In genomic region chr1:133118127-133118526, GRCm38 (mm10) we compare ENCODE assay signal across 9 mouse cellular contexts. TPM values are rescaled to one million over a fixed set of nuclear protein-coding genes. Genes with fewer than 3 reads are reported as not detected.
DNase-seq lines count a peak whose midpoint lies in the region; ATAC-seq and TF ChIP-seq lines count a peak whose summit lies in the region.
"Had no signal": no experiment of that assay in that cellular context is flagged by ENCODE, and none has a peak within 500 bp of the region (broad histone marks: within the 10 kb centered on the region; RNA-seq: fewer than 3 reads in every experiment).

No protein-coding gene starts in this region.

- TF ChIP-seq CTCF in E14TG2a.4 (conservative IDR thresholded peaks at IDR 0.05; ENCODE audit: low read length): no peak
- no peak for TF ChIP-seq CTCF in liver, adult 2 months (IDR thresholded peaks at IDR 0.05; ENCODE audit: low read depth, low read length)

- no peak overlapping the region for H3K4me2 ChIP-seq in neural tube, embryonic 15.5 days
- no peak overlapping the region for H3K4me2 ChIP-seq in hindbrain, embryonic 16.5 days (ENCODE audit: low read length)

- H3K36me3 ChIP-seq in E14TG2a.4 (ENCODE audit: insufficient read depth, low read length): no peaks in the 10 kb centered on the region
- no peaks in the 10 kb centered on the region for H3K36me3 ChIP-seq in liver, adult 2 months (ENCODE audit: control insufficient read depth, insufficient read depth, low read length)
- no peaks in the 10 kb centered on the region for H3K36me3 ChIP-seq in neural tube, embryonic 15.5 days
- H3K36me3 ChIP-seq in hindbrain, embryonic 16.5 days (ENCODE audit: control insufficient read depth, insufficient read depth, low read length): no peaks in the 10 kb centered on the region

- whole genome bisulfite sequencing in liver, adult 2 months: 80% methylated on average over 5 of the region's 5 CpGs
- WGBS in neural tube, embryonic 15.5 days: 90% methylated on average over 5 of the region's 5 CpGs
- WGBS in hindbrain, embryonic 16.5 days: 91% methylated on average over 5 of the region's 5 CpGs

- TF ChIP-seq POLR2A in liver, adult 2 months (IDR thresholded peaks at IDR 0.05; ENCODE audit: extremely low read depth, insufficient read depth, low read length): no peak

- no peak overlapping the region for H3K27ac ChIP-seq in liver, adult 2 months (replicated peaks; ENCODE audit: insufficient read depth, low read depth, low read length)
- H3K27ac ChIP-seq in neural tube, embryonic 15.5 days (replicated peaks): no peak overlapping the region
- no peak overlapping the region for H3K27ac ChIP-seq in hindbrain, embryonic 16.5 days (ENCODE audit: low read depth, low read length)

- peak overlapping the region; percentile 41; the same call in 1 of the 2 replicates for H3K4me3 ChIP-seq in E14TG2a.4 (replicated peaks; ENCODE audit: low read length)
- H3K4me3 ChIP-seq in liver, adult 2 months (ENCODE audit: insufficient read depth, low read depth, low read length): no peak overlapping the region
- no peak overlapping the region for H3K4me3 ChIP-seq in neural tube, embryonic 15.5 days (replicated peaks)
- H3K4me3 ChIP-seq in hindbrain, embryonic 16.5 days (ENCODE audit: low read length): no peak overlapping the region

- no peaks in the 10 kb centered on the region for H3K9me3 ChIP-seq in E14TG2a.4 (ENCODE audit: low read length)
- no peaks in the 10 kb centered on the region for H3K9me3 ChIP-seq in neural tube, embryonic 15.5 days (replicated peaks)
- no peaks in the 10 kb centered on the region for H3K9me3 ChIP-seq in hindbrain, embryonic 16.5 days (ENCODE audit: control insufficient read depth, low read length)

- H3K9ac ChIP-seq in liver, adult 2 months (ENCODE audit: low read depth, low read length): no peak overlapping the region
- H3K9ac ChIP-seq in neural tube, embryonic 15.5 days (replicated peaks): no peak overlapping the region
- H3K9ac ChIP-seq in hindbrain, embryonic 16.5 days (ENCODE audit: low read depth, low read length): no peak overlapping the region

- no peaks in the 10 kb centered on the region for H3K27me3 ChIP-seq in E14TG2a.4 (ENCODE audit: insufficient read depth, low read length)
- H3K27me3 ChIP-seq in liver, adult 2 months (ENCODE audit: control insufficient read depth, insufficient read depth, low read length): no peaks in the 10 kb centered on the region
- H3K27me3 ChIP-seq in neural tube, embryonic 15.5 days (replicated peaks): no peaks in the 10 kb centered on the region
- no peaks in the 10 kb centered on the region for H3K27me3 ChIP-seq in hindbrain, embryonic 16.5 days (replicated peaks; ENCODE audit: control insufficient read depth, insufficient read depth, low read length)

- peak; percentile 9 for DNase-seq in T-cell, adult 2 months (ENCODE audit: low spot score)
- DNase-seq in liver, adult 2 months (ENCODE audit: extremely low read depth, low read depth, low spot score): peak; percentile 57
- peak; percentile 48 to 49 for DNase-seq in monocyte, adult 2 months (ENCODE audit: low read depth in 1 of 2, low spot score in 2 of 2)
- DNase-seq in right cerebral cortex, postnatal 36 days (ENCODE audit: low spot score in 2 of 2): no peak
- DNase-seq: cerebellum, postnatal 14 days; right cerebral cortex, postnatal 25 days had no signal

- H3K79me2 ChIP-seq in liver, adult 2 months (ENCODE audit: control insufficient read depth, insufficient read depth, low read length): no peaks in the 10 kb centered on the region

- no peak for ATAC-seq in neural tube, embryonic 15.5 days (ENCODE audit: low FRiP score)
- no peak for ATAC-seq in hindbrain, embryonic 16.5 days

- H3K4me1 ChIP-seq in E14TG2a.4 (replicated peaks; ENCODE audit: low read depth, low read length): peaks cover 25% of the 10 kb centered on the region
- H3K4me1 ChIP-seq in liver, adult 2 months (ENCODE audit: control insufficient read depth, insufficient read depth, low read length): peaks cover 23% of the 10 kb centered on the region
- no peaks in the 10 kb centered on the region for H3K4me1 ChIP-seq in neural tube, embryonic 15.5 days
- H3K4me1 ChIP-seq in hindbrain, embryonic 16.5 days (ENCODE audit: control insufficient read depth, insufficient read depth, low read depth, low read length): no peaks in the 10 kb centered on the region

RNA-seq across cellular contexts. Expression of gene Ppp1r15b, which starts 12.8 kb away (rescaled TPM):
- total RNA-seq in liver, adult 2 months (2014; rRNA removed): 43.3 and 48.6 TPM in 2 replicates
- 24.0 and 24.8 TPM in 2 replicates for polyA plus RNA-seq in liver, adult 2 months (2012; rRNA removed)
- 23.4 and 25.4 TPM in 2 replicates for polyA plus RNA-seq in neural tube, embryonic 15.5 days (2015; fragmentation: Nextera tagmentation; extraction: Ambion mirVana)
- polyA plus RNA-seq in hindbrain, embryonic 16.5 days (2015; fragmentation: Nextera tagmentation; extraction: Ambion mirVana): 22.2 and 29.1 TPM in 2 replicates

RNA-seq across cellular contexts. Expression of gene Plekha6, which starts 45.9 kb away (rescaled TPM):
- 20.5 and 22.8 TPM in 2 replicates for total RNA-seq in liver, adult 2 months (2014; rRNA removed)
- polyA plus RNA-seq in liver, adult 2 months (2012; rRNA removed): 29.0 and 37.2 TPM in 2 replicates
- polyA plus RNA-seq in neural tube, embryonic 15.5 days (2015; fragmentation: Nextera tagmentation; extraction: Ambion mirVana): 17.1 and 20.5 TPM in 2 replicates
- polyA plus RNA-seq in hindbrain, embryonic 16.5 days (2015; fragmentation: Nextera tagmentation; extraction: Ambion mirVana): 15.0 TPM in 2 replicates

Comparison
In these comparisons a context has a peak if more than half of its experiments do, and no peak if none do; other contexts are left out.
1. DNase-seq: peak in T-cell, adult 2 months (single experiment), liver, adult 2 months (single experiment) and monocyte, adult 2 months (2 of 2); none in right cerebral cortex, postnatal 36 days (0 of 2).